Mouse (Mus musculus): ENCODE measurements around the gene Iffo2.
A peak's percentile ranks its signal among the peaks of the same experiment; 100 is the strongest.

The Iffo2 gene

DNA sequence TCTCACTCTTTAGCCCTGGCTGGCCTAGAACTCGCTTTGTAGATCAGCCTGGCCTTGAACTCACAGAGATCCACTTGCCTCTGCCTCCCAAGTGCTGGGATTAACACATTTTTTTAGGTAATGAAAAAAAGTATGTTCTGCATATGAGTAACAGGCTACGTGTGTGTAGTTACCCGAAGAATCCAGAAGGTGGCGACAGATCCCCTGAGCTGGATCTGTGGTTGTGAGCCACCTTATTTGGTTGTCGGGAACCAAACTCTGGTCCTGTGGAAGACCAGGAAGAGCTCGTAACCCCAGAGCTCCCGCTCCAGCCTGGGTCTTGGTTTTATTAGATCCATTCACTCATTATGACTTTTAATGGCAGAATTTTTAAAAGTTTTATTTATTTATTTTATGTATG is 116.6 kb downstream of the Iffo2 start:
- no peak for DNase-seq

DNA sequence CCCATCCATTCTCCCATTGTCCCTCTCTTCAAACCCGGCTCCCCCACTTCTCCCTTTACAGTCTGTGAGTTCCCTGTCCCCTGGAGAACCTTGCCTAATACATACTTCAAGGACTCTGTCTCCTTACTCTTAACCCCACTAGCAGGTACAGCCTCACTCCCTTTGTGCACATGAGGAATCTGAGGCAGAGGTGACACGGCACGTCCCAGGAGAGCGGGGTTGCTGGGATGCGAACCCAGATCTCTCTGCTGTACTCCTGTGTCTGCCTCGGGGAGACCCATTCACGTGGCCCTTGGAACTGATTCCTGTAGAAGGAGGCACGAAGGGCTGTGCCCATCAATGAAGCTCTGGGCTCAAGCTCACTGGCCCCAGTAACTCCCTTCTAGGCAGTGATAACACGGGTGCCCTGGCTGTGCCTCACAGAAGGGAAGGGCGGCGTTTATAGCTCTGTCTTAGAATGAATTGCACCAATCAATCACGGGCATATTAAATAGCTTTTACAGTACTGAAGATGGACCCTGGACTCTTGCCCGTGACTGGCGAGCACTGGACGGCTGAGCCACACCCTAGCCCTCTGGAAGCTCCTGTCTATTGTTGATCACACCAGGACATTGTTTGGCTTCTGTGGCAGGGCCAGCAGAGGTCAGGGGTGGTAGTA is 119.9 kb downstream of the Iffo2 start:
- no peak for DNase-seq

DNA sequence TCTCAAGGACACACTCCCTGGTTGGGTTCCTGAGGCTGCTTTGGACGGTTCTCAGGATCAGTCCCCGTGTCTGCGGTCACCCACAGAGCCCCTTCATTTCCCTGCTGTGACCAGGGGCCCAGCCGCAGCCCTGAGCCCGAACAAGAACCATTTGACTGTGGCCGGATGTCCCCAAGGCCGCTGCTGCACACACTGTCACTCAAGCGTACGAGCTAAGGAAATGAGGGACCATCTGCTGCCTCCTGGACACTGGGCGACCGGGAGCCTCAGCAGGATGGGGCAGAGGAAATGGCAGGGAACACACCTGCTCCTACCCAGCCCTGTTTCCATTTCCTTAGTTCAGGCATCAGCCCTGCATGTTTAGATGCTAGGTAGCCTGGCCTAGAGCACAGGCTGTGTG is 120.6 kb downstream of the Iffo2 start:
- no peak for DNase-seq

DNA sequence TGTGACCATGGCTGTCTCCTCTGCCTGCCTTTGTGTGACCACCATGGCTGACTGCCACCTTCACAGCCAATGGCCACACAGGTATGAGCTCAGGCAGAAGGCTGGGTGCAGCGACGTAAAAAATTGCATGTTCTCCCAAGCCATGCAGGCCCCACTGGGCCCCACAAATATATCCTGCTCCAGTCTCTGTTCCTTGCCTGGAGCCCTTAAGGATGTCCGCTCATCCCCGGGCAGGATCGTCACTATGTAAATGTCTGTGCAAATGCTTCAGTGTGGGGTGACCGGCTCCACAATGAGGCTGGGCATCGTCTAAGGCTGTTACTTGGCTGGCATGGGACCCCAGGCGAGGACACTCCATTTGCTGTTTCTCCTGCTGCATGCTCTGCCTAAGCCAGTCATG is 122.9 kb downstream of the Iffo2 start, which contains the start of gene Tas1r2:
Gene Tas1r2 (plus strand): TSS at position 301 of the 400 bp plus-strand sequence.
- no peak for DNase-seq

DNA sequence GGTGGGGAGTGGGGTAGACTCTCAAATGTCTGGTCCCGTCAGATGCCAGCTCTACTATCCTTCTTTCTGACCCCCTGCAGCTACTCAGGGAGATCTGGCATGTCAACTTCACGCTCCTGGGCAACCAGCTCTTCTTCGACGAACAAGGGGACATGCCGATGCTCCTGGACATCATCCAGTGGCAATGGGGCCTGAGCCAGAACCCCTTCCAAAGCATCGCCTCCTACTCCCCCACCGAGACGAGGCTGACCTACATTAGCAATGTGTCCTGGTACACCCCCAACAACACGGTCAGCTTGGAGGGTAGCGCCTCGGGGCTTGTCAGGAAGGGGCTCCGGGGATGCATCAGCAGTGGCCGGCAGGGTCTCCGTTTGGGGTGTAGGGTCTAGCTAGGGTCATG is 131.5 kb downstream of the Iffo2 start:
- DNase-seq, result no peak

DNA sequence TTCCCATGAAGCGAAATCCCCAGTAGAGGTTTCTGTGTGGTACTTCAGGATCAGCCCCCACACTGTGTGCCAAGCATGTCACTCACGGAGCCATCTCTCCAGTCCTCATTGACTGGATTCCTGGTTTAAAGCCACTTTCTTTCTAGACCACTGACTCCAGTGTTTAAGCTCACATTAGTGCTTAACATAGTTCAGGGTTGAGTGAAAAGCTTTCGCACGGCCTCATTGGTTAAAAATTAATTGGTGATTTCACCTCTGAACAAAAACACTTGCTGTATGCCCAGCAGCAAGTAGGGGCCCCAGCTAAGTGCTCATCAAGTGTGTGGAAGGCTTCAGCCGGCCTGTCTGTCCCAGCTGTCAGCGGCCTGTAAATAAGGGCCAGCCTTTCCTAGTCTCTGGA is 137.3 kb downstream of the Iffo2 start:
- no peak for DNase-seq

DNA sequence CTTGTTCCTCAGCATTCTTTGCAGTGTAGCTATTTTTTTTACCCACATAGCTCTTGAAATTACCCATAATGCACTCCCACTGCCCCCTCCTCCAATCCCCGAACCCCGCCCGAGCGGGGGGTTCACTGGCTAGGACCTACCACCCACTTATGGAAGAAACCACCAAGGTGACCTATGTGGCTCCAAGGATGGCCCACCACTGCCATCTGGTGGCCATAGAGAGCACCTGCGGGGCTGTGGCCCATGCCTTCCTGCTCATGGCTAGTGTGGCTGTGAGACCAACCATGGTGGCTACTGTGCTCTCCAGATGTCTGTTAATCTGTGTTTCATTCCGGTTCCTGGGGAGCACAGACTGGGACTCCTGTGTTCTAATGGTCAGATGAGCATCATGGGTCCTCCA is 139.5 kb downstream of the Iffo2 start:
- DNase-seq, result peak; percentile 68 to 69
